Mouse (Mus musculus) liver, embryonic 12.5 days (tissue): ENCODE measurements around the gene Rspry1. TPM values are rescaled to one million over a fixed set of nuclear protein-coding genes. Genes with fewer than 3 reads are reported as not detected.

Experiments
- ATAC-seq: fragments of 200-750 bp; cut with Nextera tagmentation; 2 replicates; pipeline ENCODE4 v1.8.0; 2017; ENCODE audit warnings: moderate number of reproducible peaks, mild to moderate bottlenecking, moderate library complexity
- H3K27ac ChIP-seq: fragments of 300-500 bp; sonication (generic); 2 replicates; pipeline ENCODE4 v1.5.1; 2016; ENCODE audit warnings: mild to moderate bottlenecking
- H3K27me3 ChIP-seq: fragments of 300-500 bp; sonication (generic); replicated peaks from 2 replicates; pipeline ENCODE4 v1.6.1; 2016; ENCODE audit warnings: mild to moderate bottlenecking, moderate library complexity
- H3K36me3 ChIP-seq: fragments of 300-500 bp; sonication (generic); 2 replicates; pipeline ENCODE4 v1.6.1; 2016; ENCODE audit warnings: mild to moderate bottlenecking, moderate library complexity
- H3K4me1 ChIP-seq: fragments of 300-500 bp; sonication (generic); 2 replicates; pipeline ENCODE4 v1.6.1; 2016
- H3K4me2 ChIP-seq: fragments of 300-500 bp; sonication (generic); 2 replicates; pipeline ENCODE4 v1.6.1; 2016; ENCODE audit warnings: mild to moderate bottlenecking, moderate library complexity
- H3K4me3 ChIP-seq: fragments of 300-500 bp; sonication (generic); 2 replicates; pipeline ENCODE4 v1.5.1; 2016; ENCODE audit warnings: mild to moderate bottlenecking, moderate library complexity
- H3K9ac ChIP-seq: fragments of 300-500 bp; sonication (generic); 2 replicates; pipeline ENCODE4 v1.6.1; 2016; ENCODE audit warnings: mild to moderate bottlenecking, moderate library complexity
- H3K9me3 ChIP-seq: fragments of 300-500 bp; sonication (generic); replicated peaks from 2 replicates; pipeline ENCODE4 v1.6.1; 2016; ENCODE audit warnings: mild to moderate bottlenecking, moderate library complexity
- WGBS: fragments of 180-500 bp; shearing (Covaris S2); methylation state at CpG from one replicate; pipeline ENCODE4 v1.1.7; 2016; ENCODE audit not compliant: insufficient replicate concordance; 5-methylcytosine and 5-hydroxymethylcytosine counted together
- polyA plus RNA-seq: library from polyadenylated mRNA; unstranded; fragments of >200 nt; fragmentation: Nextera tagmentation; extraction: Ambion mirVana; gene quantifications from 2 replicates; pipeline ENCODE4 v1.2.1, GENCODE M21; 2016

Rspry1 gene
- polyA plus RNA-seq, 1 experiment from 2014 or later, result 24.8 TPM

DNA sequence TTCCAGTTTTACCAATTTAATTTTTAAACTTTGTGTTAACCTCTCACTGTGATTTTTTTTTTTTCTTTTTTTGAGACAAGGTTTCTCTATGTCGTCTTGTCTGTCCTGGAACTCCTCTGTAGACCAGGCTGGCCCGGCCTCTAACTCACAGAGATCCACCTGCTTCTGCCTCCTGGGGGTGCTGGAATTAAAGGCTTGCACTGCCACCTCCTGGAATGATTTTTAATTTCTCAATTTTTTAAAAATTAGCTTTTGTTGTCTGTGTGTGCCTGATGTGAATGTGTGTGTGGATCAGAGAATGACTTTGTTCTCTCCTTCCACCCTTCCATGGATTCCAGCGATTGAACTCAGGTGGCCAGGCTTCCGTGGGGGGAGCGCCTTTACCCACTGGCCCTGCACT, 5.3 kb downstream of the Rspry1 start:
- WGBS, result 81% methylated on average over 5 of the region's 5 CpGs
- Histone ChIP-seq H3K9ac (no peak overlapping the region), H3K9me3 (no peaks in the 10 kb centered on the region), H3K4me3 (no peak overlapping the region), H3K36me3 (0 out of 2 replicates have a peak, but pooled peaks cover 3% of the 10 kb centered on the region), H3K4me2 (no peak overlapping the region), H3K27ac (no peak overlapping the region), H3K4me1 (peaks cover 17% of the 10 kb centered on the region), H3K27me3 (no peaks in the 10 kb centered on the region)
- ATAC-seq, result no peak

DNA sequence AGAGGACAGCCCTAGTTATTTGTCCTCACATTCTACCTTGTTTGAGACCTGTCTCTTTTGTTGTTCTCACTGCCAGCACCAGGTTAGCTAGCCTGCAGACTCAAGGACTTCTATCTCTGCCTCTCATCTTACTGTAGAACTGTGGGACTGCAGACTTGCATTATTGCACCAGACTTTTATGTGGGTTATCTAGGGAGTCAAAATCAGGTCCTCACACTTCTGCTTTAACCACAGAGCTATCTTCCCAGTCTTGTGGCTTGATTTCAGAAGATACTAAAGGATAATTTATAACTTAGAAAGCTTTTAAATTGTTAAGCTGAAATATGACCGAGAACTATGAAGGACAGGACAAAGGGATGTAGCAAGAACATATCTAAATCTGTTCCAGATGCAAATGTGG, 23.1 kb downstream of the Rspry1 start:
- Histone ChIP-seq H3K4me3 (no peak overlapping the region), H3K27me3 (no peaks in the 10 kb centered on the region), H3K4me2 (no peak overlapping the region), H3K9ac (no peak overlapping the region), H3K9me3 (no peaks in the 10 kb centered on the region), H3K4me1 (no peaks in the 10 kb centered on the region), H3K36me3 (peaks cover 39% of the 10 kb centered on the region), H3K27ac (no peak overlapping the region)
- 75% methylated on average over 1 of the region's 1 CpGs for whole genome bisulfite sequencing
- no peak for ATAC-seq

DNA sequence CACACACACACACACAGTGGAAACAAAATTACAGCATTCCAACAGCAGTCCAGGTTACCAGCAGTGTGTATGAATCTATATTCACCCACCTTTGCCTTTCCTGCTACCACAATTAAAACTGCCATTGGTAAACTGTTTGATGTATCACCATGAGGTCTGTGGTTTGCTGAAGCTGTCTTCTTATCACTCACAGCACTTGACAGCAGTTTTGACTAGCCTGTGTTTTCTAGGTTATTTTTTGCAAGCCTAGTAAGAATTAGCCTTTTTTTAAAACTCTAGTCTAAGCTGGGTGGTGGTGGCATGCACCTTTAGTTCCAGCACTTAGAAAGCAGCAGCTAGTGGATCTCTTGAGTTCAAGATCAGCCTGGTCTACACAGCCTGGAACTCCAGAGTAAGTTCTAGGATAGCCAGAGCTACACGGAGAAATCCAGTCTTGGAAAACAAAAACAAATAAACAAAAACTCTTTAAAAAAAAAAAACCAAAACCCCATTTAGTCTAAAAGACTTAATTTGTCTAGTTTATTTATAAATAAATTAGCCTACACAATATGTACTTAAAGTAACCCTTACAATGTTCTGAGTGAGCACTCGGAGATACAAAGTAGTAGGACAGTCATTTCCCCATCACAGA, 31.9 kb downstream of the Rspry1 start:
- peak overlapping the region; percentile 74 for H3K27ac ChIP-seq
- no peaks in the 10 kb centered on the region for H3K27me3 ChIP-seq
- 28% methylated on average over 2 of the region's 2 CpGs for WGBS
- H3K36me3 ChIP-seq, result peaks cover 78% of the 10 kb centered on the region
- H3K9me3 ChIP-seq, result no peaks in the 10 kb centered on the region
- peak overlapping the region; percentile 41 for H3K4me2 ChIP-seq
- peaks cover 22% of the 10 kb centered on the region for H3K4me1 ChIP-seq
- H3K4me3 ChIP-seq, result no peak overlapping the region
- peak overlapping the region; percentile 22; the same call in 1 of the 2 replicates for H3K9ac ChIP-seq
- ATAC-seq, result peak; percentile 59; the same call in 1 of the 2 replicates

DNA sequence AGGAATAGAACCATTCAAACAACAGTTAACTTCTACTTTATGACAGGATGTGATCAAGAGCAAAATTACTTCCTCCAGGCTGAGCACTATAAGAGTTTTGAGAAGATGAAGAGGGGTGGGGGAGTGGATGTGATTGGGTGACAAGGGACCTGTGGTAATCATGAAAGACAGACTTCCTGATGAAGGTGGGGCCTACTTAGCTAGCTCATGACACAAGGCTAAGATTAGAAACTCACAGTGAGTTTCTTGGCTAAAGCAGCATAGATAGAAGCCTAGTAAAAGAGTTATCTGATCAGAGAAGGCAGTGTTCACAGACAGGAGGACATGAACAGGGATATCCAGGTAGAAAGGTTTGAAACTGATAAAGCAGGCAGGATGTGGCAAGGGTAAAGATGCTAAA, 32.5 kb downstream of the Rspry1 start:
- peak overlapping the region; percentile 41 for H3K4me2 ChIP-seq
- peaks cover 22% of the 10 kb centered on the region for H3K4me1 ChIP-seq
- ATAC-seq, result peak; percentile 94
- H3K27me3 ChIP-seq, result no peaks in the 10 kb centered on the region
- H3K36me3 ChIP-seq, result peaks cover 80% of the 10 kb centered on the region
- no peaks in the 10 kb centered on the region for H3K9me3 ChIP-seq
- no peak overlapping the region for H3K9ac ChIP-seq
- no peak overlapping the region for H3K4me3 ChIP-seq
- peak overlapping the region; percentile 74 for H3K27ac ChIP-seq

DNA sequence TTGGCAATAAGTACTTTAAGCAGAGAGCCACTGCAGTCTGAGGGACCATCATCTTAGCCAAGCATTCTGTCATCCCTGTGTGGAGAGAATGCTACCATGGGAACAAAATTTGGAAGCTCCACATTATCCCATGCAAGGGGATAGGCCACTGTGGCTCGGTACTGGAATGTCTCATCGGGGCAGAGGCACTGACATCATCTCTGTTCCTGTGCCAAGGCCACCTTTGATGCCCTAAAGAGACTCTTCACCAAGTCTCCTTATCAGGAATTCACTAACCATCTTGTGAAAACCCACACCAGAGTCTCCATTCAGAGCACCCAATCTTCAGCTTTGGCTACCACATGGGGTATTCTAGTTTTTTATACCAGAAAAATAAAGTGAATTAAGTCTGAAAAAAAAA, 39.4 kb downstream of the Rspry1 start:
- Histone ChIP-seq H3K36me3 (peaks cover 92% of the 10 kb centered on the region), H3K9ac (no peak overlapping the region), H3K4me1 (0 out of 2 replicates have a peak, but pooled peaks cover 9% of the 10 kb centered on the region), H3K9me3 (no peaks in the 10 kb centered on the region), H3K4me3 (no peak overlapping the region), H3K4me2 (no peak overlapping the region), H3K27ac (no peak overlapping the region), H3K27me3 (no peaks in the 10 kb centered on the region)
- WGBS, result 79% methylated on average over 2 of the region's 2 CpGs
- no peak for ATAC-seq

DNA sequence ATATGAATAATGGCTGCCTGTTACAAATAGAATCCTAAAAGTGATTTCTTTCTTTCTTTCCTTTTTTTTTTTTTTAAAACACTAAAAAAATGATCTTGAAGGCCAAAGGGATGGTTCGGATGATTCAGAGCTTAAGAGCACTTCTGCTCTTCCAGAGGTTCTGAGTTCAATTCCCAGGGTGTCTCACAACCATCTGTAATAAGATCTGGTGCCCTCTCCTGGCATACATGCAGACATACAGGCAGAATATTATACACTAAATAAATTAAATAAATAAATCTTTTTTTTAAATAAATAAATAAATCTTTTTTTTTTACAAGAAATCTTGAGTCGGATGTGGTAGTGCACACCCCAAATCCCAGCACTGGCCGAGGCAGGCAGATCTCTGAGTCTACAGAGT, 40.2 kb downstream of the Rspry1 start:
- 0 out of 2 replicates have a peak, but pooled peaks cover 9% of the 10 kb centered on the region for H3K4me1 ChIP-seq
- no peak overlapping the region for H3K4me2 ChIP-seq
- no peaks in the 10 kb centered on the region for H3K9me3 ChIP-seq
- no peak for ATAC-seq
- peaks cover 92% of the 10 kb centered on the region for H3K36me3 ChIP-seq
- 82% methylated on average over 3 of the region's 3 CpGs for WGBS
- H3K9ac ChIP-seq, result no peak overlapping the region
- no peak overlapping the region for H3K4me3 ChIP-seq
- no peak overlapping the region for H3K27ac ChIP-seq
- no peaks in the 10 kb centered on the region for H3K27me3 ChIP-seq

DNA sequence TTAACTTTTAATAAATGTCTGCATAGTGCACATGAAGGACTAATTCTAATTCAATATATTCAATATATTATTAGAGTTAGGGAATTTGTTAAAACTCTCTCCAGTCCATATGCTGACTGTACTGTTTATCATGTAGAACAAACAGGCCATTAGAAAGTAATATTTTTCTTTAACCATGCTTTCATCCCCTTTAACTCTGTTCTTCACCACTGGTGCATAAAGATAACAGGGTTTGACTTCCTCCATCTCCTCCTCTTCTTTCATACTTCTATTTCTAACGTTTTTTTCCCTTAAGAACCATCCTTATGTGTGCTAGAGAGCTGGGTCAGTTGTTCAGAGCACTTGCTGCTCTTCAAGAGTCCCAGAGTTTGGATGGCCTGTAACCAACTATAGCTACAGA, 43.5 kb downstream of the Rspry1 start:
- no peak overlapping the region for H3K27ac ChIP-seq
- H3K4me2 ChIP-seq, result no peak overlapping the region
- H3K36me3 ChIP-seq, result peaks cover 83% of the 10 kb centered on the region
- H3K27me3 ChIP-seq, result no peaks in the 10 kb centered on the region
- H3K4me1 ChIP-seq, result peaks cover 14% of the 10 kb centered on the region; the same call in 1 of the 2 replicates
- no peaks in the 10 kb centered on the region for H3K9me3 ChIP-seq
- ATAC-seq, result no peak
- H3K9ac ChIP-seq, result no peak overlapping the region
- H3K4me3 ChIP-seq, result no peak overlapping the region
- WGBS, result 3% methylated on average over 1 of the region's 1 CpGs

DNA sequence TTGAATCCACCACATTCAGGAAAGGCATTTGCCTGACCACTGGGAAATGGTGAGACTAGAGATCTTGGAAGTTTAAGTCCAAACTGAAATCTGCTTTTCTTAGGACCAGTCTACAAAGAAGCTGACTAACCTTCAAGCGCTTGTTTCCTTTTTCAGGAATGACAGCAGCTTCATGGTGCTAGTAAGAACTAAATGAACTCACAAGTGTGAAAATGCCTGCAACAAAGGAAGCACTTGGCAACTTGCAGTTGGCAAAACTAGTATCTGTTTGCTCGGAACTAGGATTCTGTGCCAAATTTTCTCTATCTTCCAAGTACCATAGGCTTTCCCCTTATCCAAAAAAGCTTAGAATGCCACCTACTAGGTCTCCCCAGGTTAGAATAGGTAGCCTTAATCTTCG, 44.4 kb downstream of the Rspry1 start:
- ATAC-seq, result no peak
- no peak overlapping the region for H3K27ac ChIP-seq
- no peaks in the 10 kb centered on the region for H3K9me3 ChIP-seq
- H3K4me2 ChIP-seq, result no peak overlapping the region
- H3K9ac ChIP-seq, result no peak overlapping the region
- WGBS, result 79% methylated on average over 3 of the region's 3 CpGs
- H3K36me3 ChIP-seq, result peaks cover 80% of the 10 kb centered on the region
- H3K4me1 ChIP-seq, result peaks cover 14% of the 10 kb centered on the region; the same call in 1 of the 2 replicates
- H3K27me3 ChIP-seq, result no peaks in the 10 kb centered on the region
- H3K4me3 ChIP-seq, result no peak overlapping the region

DNA sequence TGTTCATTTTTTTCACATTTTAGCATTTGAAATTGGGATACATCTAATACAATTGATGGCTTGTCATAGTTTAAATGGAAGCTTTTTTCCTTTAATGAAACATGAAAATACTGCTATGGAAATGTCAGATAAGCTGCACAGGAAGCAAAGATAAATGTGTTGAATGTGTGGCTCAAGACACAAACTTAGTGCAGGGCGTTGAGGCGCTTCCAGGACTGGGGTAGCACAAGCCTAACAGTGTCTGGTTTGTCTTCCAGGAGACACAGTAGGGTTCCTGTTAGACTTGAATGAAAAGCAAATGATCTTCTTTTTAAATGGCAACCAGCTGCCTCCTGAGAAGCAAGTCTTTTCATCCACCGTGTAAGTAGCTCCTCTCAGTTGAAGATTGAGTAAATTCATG, 47.8 kb downstream of the Rspry1 start:
- Histone ChIP-seq H3K4me2 (no peak overlapping the region), H3K27me3 (no peaks in the 10 kb centered on the region), H3K27ac (no peak overlapping the region), H3K4me1 (peaks cover 17% of the 10 kb centered on the region; the same call in 1 of the 2 replicates), H3K4me3 (no peak overlapping the region), H3K9me3 (no peaks in the 10 kb centered on the region), H3K9ac (no peak overlapping the region), H3K36me3 (peaks cover 83% of the 10 kb centered on the region)
- no peak for ATAC-seq
- WGBS, result 42% methylated on average over 3 of the region's 3 CpGs

DNA sequence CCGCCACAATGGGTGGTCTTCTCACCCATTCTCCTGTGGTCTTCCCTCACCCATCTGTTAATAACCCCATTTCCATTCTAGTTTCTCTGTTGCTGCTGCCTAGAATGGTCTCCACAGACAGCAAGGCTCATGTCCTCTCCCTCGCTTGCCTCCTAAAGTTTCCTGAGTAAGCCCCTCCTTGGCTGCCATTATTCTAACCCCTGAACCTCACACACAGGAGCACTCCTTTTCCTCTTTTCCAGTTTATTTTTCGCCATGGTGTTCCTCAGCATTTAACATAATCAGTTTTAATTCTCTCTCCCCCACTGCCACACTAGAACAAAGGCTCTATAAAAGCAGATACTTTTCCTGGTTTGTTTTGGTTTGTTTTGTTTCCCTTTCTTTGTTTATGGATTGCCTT, 51.2 kb downstream of the Rspry1 start:
- H3K9ac ChIP-seq, result no peak overlapping the region
- WGBS, result 79% methylated on average over 3 of the region's 3 CpGs
- no peak for ATAC-seq
- H3K36me3 ChIP-seq, result peaks cover 86% of the 10 kb centered on the region
- H3K4me3 ChIP-seq, result no peak overlapping the region
- no peak overlapping the region for H3K27ac ChIP-seq
- peaks cover 22% of the 10 kb centered on the region for H3K4me1 ChIP-seq
- H3K27me3 ChIP-seq, result no peaks in the 10 kb centered on the region
- H3K9me3 ChIP-seq, result no peaks in the 10 kb centered on the region
- H3K4me2 ChIP-seq, result no peak overlapping the region

DNA sequence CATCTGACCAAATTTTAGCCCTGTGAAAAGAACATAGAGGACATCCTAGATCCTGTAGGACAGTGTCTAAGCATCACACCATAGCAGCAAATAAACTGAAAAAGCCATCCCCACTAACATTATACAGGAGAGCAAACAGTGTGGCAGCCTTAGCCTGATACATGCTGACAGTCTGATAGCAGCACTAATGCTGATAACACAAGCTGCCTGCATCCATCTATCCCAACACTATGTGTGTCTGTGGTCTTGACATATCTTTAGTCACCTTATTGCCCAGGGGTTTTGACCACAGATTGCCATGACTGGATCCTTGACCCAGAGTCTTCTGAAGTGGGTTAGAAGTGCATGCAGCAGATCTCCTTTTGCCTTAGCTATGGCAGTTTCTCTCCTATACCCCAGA, 53.3 kb downstream of the Rspry1 start:
- peak; percentile 86 for ATAC-seq
- H3K9me3 ChIP-seq, result no peaks in the 10 kb centered on the region
- peaks cover 17% of the 10 kb centered on the region for H3K4me1 ChIP-seq
- no peak overlapping the region for H3K9ac ChIP-seq
- no peaks in the 10 kb centered on the region for H3K27me3 ChIP-seq
- H3K36me3 ChIP-seq, result peaks cover 83% of the 10 kb centered on the region
- H3K4me2 ChIP-seq, result no peak overlapping the region
- H3K27ac ChIP-seq, result no peak overlapping the region
- H3K4me3 ChIP-seq, result no peak overlapping the region

DNA sequence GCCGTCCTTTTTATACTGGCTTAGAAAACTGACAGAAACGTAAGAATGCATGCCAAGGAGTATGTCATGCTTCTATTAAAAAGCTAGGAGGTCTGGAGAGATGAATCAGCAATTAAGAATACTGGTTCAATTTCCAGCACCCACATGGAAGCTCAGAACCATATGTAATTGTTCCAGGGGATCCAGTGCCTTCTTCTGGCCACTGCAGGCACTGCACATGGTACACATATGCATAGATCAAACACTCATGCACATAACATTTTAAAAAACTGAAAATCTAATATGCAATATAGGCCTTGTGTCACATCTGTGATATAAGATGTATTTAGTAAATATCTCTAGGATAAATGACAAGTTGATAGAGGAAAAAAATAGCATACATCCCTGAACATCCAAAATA, 56.3 kb downstream of the Rspry1 start:
- Histone ChIP-seq H3K4me1 (peaks cover 20% of the 10 kb centered on the region), H3K36me3 (peaks cover 70% of the 10 kb centered on the region), H3K9me3 (no peaks in the 10 kb centered on the region), H3K9ac (no peak overlapping the region), H3K4me3 (no peak overlapping the region), H3K27ac (no peak overlapping the region), H3K4me2 (no peak overlapping the region), H3K27me3 (no peaks in the 10 kb centered on the region)
- no peak for ATAC-seq
- WGBS, result 85% methylated on average over 2 of the region's 2 CpGs

DNA sequence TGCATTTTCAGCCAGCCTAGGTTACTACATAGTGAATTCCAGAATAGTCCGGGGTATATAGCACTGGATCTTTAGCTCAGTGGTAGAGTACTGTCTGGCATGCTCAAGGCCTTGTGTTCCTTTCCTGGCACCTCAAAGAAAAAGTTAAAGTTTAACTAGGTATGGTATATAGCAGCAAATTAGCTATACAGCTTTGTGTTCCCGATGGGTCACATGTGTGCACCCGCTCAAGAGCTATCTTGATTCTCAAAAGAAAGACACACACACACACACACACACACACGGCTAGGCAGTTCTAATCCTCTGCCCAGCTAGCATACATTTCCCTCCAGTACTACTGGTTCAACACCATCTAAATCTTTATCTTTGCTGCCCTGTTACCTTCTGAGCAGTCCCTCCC, 58.7 kb downstream of the Rspry1 start:
- Histone ChIP-seq H3K4me1 (peaks cover 7% of the 10 kb centered on the region), H3K4me2 (no peak overlapping the region), H3K9ac (no peak overlapping the region), H3K4me3 (no peak overlapping the region), H3K36me3 (peaks cover 48% of the 10 kb centered on the region), H3K27ac (no peak overlapping the region), H3K27me3 (no peaks in the 10 kb centered on the region), H3K9me3 (no peaks in the 10 kb centered on the region)
- ATAC-seq, result no peak
- WGBS, result 74% methylated on average over 4 of the region's 4 CpGs
